Mouse (Mus musculus): ENCODE results near the gene Gm1553. TPM values are rescaled to one million over a fixed set of nuclear protein-coding genes. Genes with fewer than 3 reads are reported as not detected.

The Gm1553 gene
- not detected in 2 replicates for polyA plus RNA-seq (2016; fragmentation: Nextera tagmentation; extraction: Ambion mirVana)

- H3K36me3 ChIP-seq (replicated peaks): no peaks in the 10 kb centered on the region
- no peaks in the 10 kb centered on the region; the same call in 1 of the 2 replicates for H3K9me3 ChIP-seq
- H3K27ac ChIP-seq: no peak within 1 kb of the TSS
- no peak for DNase-seq (ENCODE audit: extremely low spot score, low spot score)
- H3K4me1 ChIP-seq: no peaks in the 10 kb centered on the region
- 92% methylated on average over 2 of the region's 2 CpGs for WGBS
- H3K4me3 ChIP-seq: no peak within 1 kb of the TSS
- H3K27me3 ChIP-seq (ENCODE audit: poor library complexity, severe bottlenecking): no peaks in the 10 kb centered on the region
Measured at GRCm38 (mm10) chr10:82492518-82492917, at the start of gene Gm1553. Gene Gm1553 (minus strand): TSS chr10:82492618.

Other genes starting within 250 kb of the Gm1553 start
- not detected in 2 replicates for gene 4932415D10Rik, start 176.0 kb downstream of the Gm1553 start, polyA plus RNA-seq (2016; fragmentation: Nextera tagmentation; extraction: Ambion mirVana)
- gene Gm4924, start 138.4 kb downstream of the Gm1553 start, polyA plus RNA-seq (2016; fragmentation: Nextera tagmentation; extraction: Ambion mirVana): 8.9 and 10.2 TPM in 2 replicates
- gene 1190007I07Rik, start 130.6 kb upstream of the Gm1553 start, polyA plus RNA-seq (2016; fragmentation: Nextera tagmentation; extraction: Ambion mirVana): 43.7 and 46.4 TPM in 2 replicates
- gene Tdg, start 137.2 kb upstream of the Gm1553 start, polyA plus RNA-seq (2016; fragmentation: Nextera tagmentation; extraction: Ambion mirVana): 291 and 312 TPM in 2 replicates
- 1.00 and 1.3 TPM in 2 replicates for gene Glt8d2, start 198.0 kb upstream of the Gm1553 start, polyA plus RNA-seq (2016; fragmentation: Nextera tagmentation; extraction: Ambion mirVana)
- 22.7 and 24.8 TPM in 2 replicates for gene Hcfc2, start 203.5 kb upstream of the Gm1553 start, polyA plus RNA-seq (2016; fragmentation: Nextera tagmentation; extraction: Ambion mirVana)

Measured in forebrain, embryonic 10.5 days (tissue).